Mouse (Mus musculus) cerebellum, adult 9-11 months (tissue): Measurements from ENCODE around the gene Lrp4.

Experiments
- DNase-seq: peaks from one replicate; pipeline ENCODE4 v3.0.0; 2022

Gene Lrp4

DNA sequence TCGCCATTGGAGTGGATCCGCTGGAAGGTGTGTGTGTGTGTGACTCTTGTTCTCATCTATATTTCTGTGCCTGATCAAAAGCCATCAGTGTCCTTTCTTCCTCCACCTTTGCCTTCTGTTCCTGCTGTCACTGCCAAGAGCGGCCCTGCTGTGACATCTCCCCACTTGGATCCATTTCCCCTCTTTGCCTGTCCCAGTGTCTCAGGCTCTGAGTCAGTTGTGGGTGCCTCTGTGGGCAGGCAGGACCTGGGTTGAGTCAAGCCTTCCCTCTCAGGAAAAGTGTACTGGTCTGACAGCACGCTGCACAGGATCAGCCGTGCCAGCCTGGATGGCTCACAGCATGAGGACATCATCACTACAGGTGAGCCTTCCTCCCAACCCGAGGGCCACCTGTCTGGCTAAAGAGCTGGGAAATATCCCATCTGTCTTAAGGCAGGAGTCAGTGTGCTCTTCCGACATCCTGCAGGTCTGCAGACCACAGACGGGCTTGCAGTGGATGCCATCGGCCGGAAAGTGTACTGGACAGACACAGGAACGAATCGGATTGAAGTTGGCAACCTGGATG lies 34.8 kb downstream of the Lrp4 start:
- peak; percentile 96 for DNase-seq

DNA sequence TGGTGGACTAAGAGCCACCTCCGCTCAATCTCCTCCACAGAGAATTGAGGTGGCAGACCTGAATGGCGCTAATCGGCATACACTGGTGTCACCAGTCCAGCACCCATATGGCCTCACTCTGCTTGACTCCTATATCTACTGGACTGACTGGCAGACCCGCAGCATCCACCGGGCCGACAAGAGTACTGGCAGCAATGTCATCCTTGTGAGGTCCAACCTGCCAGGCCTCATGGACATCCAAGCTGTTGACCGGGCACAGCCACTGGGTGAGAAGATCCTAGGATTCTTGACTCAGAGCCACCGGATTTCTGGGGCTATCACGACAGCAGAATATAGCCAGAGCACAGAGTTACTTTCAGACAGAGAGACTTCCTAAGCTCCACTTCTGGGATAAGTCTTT lies 36.7 kb downstream of the Lrp4 start:
- DNase-seq = peak; percentile 94

DNA sequence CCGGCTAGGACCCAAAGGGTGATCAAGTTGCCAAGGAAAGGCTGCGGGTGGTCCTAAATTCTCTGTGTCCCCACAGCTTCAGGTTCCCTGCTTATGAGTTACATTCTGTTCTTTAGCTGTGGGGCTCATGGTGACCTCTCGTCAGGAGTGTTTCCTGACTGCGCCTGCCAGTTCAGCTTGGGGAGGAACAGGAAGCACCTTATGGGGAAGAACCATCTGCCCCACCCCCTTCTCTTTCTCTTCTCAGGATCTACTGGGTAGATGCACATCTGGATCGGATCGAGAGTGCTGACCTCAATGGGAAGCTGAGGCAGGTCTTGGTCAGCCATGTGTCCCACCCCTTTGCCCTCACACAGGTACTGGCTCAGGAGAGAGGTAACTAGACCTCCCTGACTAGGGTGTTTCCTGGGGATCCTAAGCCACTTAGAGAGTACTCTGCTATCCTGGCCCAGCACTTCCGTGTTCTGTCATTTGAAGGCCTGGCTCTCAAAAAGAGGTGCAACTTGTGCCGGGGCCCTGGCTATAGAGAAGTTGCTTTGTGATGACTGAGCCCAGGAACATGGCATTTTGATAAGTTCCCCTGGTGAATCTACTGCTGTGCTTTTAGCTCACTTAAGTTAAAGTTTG lies 40.9 kb downstream of the Lrp4 start:
- DNase-seq = no peak

DNA sequence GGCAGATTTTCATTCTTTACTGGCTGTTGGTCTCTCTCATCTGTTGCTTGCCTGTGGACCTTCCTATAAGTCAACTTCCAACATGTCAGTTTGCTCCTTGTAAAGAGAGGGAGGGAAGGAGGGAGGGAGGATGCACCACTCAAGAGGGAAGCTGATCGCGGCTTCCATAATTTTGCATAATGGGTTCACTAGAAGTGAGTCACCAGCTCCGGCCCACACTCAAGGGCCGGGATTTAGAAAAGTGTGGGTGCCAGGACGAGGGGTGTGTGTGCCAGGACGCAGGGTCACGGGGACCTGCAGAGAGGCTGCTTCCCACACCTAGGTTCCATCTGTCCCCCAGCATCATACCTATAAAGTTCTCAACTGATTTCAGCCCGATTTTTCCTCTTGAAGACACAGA lies 50.8 kb downstream of the Lrp4 start:
- no peak for DNase-seq

DNA sequence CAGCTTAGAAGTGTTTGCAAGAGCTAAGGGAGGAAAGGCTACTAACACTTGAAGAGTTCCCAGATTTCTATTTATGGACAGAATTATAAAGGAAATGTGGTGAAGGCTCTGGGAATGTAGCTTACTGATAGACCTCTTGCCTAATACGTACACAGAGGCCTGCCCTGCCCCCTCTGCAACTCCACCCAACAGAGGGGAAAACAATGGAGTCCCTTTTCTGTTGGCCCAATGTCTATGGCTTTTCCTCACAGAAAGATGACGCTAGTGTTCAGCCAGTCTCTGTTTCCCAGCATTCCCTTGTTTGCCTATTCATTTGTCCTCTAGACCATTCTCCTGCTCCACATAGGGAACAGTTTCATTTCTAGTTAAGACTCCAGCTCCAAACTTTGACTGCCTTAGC lies 59.9 kb downstream of the Lrp4 start:
- DNase-seq = no peak

DNA sequence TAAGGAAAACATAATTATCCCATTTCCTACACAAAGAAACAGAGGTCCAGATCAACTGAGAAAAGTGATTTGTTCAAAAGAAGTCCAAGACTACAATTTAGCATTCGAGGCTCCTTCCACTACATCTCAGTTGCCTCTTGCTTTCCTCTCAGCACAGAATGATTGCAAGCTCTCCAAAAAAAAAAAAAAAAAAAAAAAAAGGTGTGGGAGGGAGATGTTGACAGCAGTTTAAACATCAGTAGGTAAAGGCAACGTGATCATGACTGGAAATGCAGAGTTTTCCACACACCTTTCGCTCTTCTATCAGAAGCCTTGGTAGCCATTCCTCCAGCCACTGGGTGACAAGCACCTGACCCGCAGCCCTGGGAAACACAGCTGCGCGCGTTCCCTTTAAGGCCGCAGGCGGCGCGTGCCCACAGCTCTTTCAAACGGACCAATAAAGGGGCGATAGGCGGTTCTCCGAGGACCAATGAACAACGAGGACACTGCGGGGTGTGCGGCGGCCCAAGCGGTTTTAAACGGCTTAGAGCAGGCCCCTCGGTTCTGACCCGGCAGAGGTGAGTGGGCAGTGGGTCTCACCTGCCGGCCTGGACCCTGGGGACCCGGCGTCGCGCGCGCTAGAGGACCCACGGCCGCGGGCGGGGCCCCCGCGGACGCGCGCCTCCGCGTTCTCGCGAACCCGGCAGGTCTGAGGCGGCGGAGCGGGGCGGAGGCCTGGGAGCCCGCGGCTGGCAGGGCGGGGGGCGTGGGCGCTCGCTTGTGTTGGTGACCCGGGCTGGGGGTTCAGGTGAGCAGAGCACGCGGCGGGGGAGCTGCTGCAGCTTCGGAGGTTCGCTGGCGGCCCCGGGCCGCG lies 69.2 kb downstream of the Lrp4 start, which contains the start of gene Ckap5:
Gene Ckap5, plus strand, starts transcription at position 469 of the 853 bp plus-strand sequence.
- DNase-seq = peak; percentile 94

DNA sequence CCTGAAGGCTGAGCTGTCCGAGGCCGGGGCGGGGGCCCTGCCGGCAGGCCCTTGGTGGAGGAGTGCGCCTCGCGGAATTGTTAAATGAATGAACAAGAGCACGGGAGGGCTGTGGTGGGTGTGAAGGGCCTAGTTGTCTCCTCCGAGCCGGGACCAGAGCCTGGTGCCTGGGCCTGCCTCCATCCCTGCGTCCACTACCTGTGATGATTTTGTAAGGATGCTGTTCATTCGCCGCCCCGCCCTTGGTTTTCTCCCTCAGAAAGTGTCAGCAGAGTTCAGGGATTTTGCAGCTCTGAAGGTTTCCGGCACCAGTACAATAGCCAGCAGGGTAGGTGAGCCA lies 69.8 kb downstream of the Lrp4 start:
- DNase-seq = no peak

DNA sequence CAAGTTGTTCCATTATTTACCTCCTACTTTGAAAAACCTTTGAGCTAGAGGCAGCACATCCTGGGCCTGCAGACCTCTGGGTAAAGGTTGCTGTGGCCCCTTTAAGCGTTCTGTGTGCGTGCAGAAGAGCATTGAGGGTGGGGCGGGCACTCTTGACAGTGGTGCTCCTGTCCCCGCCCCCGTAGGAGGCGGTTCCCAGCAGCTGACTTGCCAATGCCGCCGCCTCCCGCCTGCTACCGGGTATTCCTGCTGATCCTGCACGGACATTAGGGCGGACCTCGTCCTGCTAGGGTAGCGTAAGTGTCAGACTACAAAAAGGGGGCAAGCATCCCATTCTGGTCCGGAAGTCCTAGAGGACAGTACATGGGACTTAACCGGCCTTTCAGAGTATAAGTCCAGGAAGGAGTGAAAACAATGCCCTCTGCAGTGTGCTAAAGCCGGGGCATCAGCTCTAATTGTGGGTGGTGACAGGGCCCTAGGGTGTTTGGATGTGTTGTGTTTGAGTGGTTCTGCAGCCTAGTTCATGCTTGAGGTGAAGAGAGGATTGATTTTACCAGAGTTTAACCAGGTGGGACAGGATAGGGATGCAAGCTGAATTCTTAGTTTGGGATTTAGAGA lies 80.4 kb downstream of the Lrp4 start:
- peak; percentile 88 for DNase-seq
